Mouse (Mus musculus) left cerebral cortex, postnatal 25 days (tissue): Measurements from ENCODE around the gene Rap2a. TPM values are rescaled to one million over a fixed set of nuclear protein-coding genes. Genes with fewer than 3 reads are reported as not detected.

Source experiments
- DNase-seq, 2 experiments: peaks; one replicate each; pipeline ENCODE4 v3.0.0; 2022; ENCODE audit warnings: low spot score in 2 of 2, mixed read lengths in 1 of 2
- intact Hi-C: fragments of 180-260 bp; cut with DNase I; formaldehyde crosslinking; loops from one replicate; pipeline ENCODE4 v1.15.1; 2025
- total RNA-seq, 2 experiments: library from RNA; stranded (reverse); gene quantifications; 2 replicates each; pipeline ENCODE4 v1.2.3; 2021

Rap2a gene
- total RNA-seq, 2 experiments from 2014 or later: 90.0 to 106 TPM

- DNase-seq: peak in 1 of 2 experiments; percentile 58
- intact Hi-C loops: no loop called here
These were observed 18.0 kb downstream of the Rap2a start for GRCm38 (mm10) chr14:120496284-120496683.

- no peak for DNase-seq
- intact Hi-C loops: no loop called here
These were observed 18.6 kb downstream of the Rap2a start for GRCm38 (mm10) chr14:120496827-120497226.

GRCm38 (mm10) chr14:120499096-120499495 lies 20.9 kb downstream of the Rap2a start:
- intact Hi-C loops: no loop called here
- DNase-seq: no peak

- peak in 1 of 2 experiments; percentile 49 for DNase-seq
- intact Hi-C loops: no loop called here
These were observed 21.4 kb downstream of the Rap2a start for GRCm38 (mm10) chr14:120499601-120500000.

GRCm38 (mm10) chr14:120500021-120500560 lies 21.8 kb downstream of the Rap2a start:
- intact Hi-C loops: loop anchor here (5.0 kb wide), 1 partner anchor 77 kb away; no protein-coding TSS in a partner anchor
- DNase-seq: peak; percentile 59 to 81

- intact Hi-C loops: loop anchor here (5.0 kb wide), 1 partner anchor 77 kb away; no protein-coding TSS in a partner anchor
- DNase-seq: no peak
These were observed 22.5 kb downstream of the Rap2a start for GRCm38 (mm10) chr14:120500791-120501190.

GRCm38 (mm10) chr14:120503641-120504040 lies 25.4 kb downstream of the Rap2a start:
- intact Hi-C loops: loop anchor here (5.0 kb wide), 1 partner anchor 74 kb away; no protein-coding TSS in a partner anchor
- no peak for DNase-seq

GRCm38 (mm10) chr14:120504423-120504822 lies 26.2 kb downstream of the Rap2a start:
- intact Hi-C loops: loop anchor here (5.0 kb wide), 1 partner anchor 73 kb away; no protein-coding TSS in a partner anchor
- DNase-seq: no peak

GRCm38 (mm10) chr14:120504928-120505461 lies 26.8 kb downstream of the Rap2a start:
- no peak for DNase-seq
- intact Hi-C loops: loop anchor here (5.0 kb wide), 2 partner anchors 57 to 72 kb away; no protein-coding TSS in a partner anchor

GRCm38 (mm10) chr14:120505918-120506317 lies 27.7 kb downstream of the Rap2a start:
- no peak for DNase-seq
- intact Hi-C loops: loop anchor here (5.0 kb wide), 1 partner anchor 56 kb away; no protein-coding TSS in a partner anchor

GRCm38 (mm10) chr14:120507516-120507915 lies 29.3 kb downstream of the Rap2a start:
- peak in 1 of 2 experiments; percentile 57 for DNase-seq
- intact Hi-C loops: loop anchor here (5.0 kb wide), 1 partner anchor 55 kb away; no protein-coding TSS in a partner anchor

- no peak for DNase-seq
- intact Hi-C loops: loop anchor here (5.0 kb wide), 1 partner anchor 54 kb away; no protein-coding TSS in a partner anchor
These were observed 30.5 kb downstream of the Rap2a start for GRCm38 (mm10) chr14:120508566-120509365.

- DNase-seq: no peak
- intact Hi-C loops: loop anchor here (5.0 kb wide), 1 partner anchor 53 kb away; no protein-coding TSS in a partner anchor
These were observed 31.1 kb downstream of the Rap2a start for GRCm38 (mm10) chr14:120509366-120509640.

GRCm38 (mm10) chr14:120511821-120512220 lies 33.6 kb downstream of the Rap2a start:
- no peak for DNase-seq
- intact Hi-C loops: no loop called here

GRCm38 (mm10) chr14:120514821-120515271 lies 36.6 kb downstream of the Rap2a start:
- intact Hi-C loops: no loop called here
- no peak for DNase-seq

- DNase-seq: no peak
- intact Hi-C loops: no loop called here
These were observed 37.1 kb downstream of the Rap2a start for GRCm38 (mm10) chr14:120515376-120515775.

- DNase-seq: no peak
- intact Hi-C loops: no loop called here
These were observed 40.5 kb downstream of the Rap2a start for GRCm38 (mm10) chr14:120518706-120519105.

GRCm38 (mm10) chr14:120519921-120520320 lies 41.7 kb downstream of the Rap2a start:
- intact Hi-C loops: no loop called here
- DNase-seq: no peak

GRCm38 (mm10) chr14:120520843-120521242 lies 42.6 kb downstream of the Rap2a start:
- no peak for DNase-seq
- intact Hi-C loops: no loop called here

GRCm38 (mm10) chr14:120523296-120523695 lies 45.1 kb downstream of the Rap2a start:
- intact Hi-C loops: no loop called here
- no peak for DNase-seq
